Mouse (Mus musculus): ENCODE data around the gene Tcl1b5. TPM values are rescaled to one million over a fixed set of nuclear protein-coding genes. Genes with fewer than 3 reads are reported as not detected.
"Not testable (repeated sequence)": the region's sequence is repeated elsewhere in the genome, so short reads cannot be mapped to it uniquely, and the experiment has no call there.

The Tcl1b5 gene
- polyA plus RNA-seq, 1 experiment from 2014 or later, result not detected

- not testable (repeated sequence) for H3K4me3 ChIP-seq (ENCODE audit: inconsistent target); H3K79me2 ChIP-seq (ENCODE audit: inconsistent target); H3K36me3 ChIP-seq (ENCODE audit: inconsistent target); H3K27ac ChIP-seq
- 7% methylated on average over 3 of the region's 4 CpGs for WGBS (ENCODE audit: missing documents)
These were observed 5.0 kb downstream of the Tcl1b5 start for GRCm38 (mm10) chr12:105181040-105181644.

- not testable (repeated sequence) for H3K4me3 ChIP-seq (ENCODE audit: inconsistent target); H3K79me2 ChIP-seq (ENCODE audit: inconsistent target); H3K36me3 ChIP-seq (ENCODE audit: inconsistent target); H3K27ac ChIP-seq
- 36% methylated on average over 2 of the region's 2 CpGs for WGBS (ENCODE audit: missing documents)
These were observed 12.8 kb downstream of the Tcl1b5 start for GRCm38 (mm10) chr12:105188980-105189379.

- not testable (repeated sequence) for H3K79me2 ChIP-seq (ENCODE audit: inconsistent target)
- 96% methylated on average over 6 of the region's 6 CpGs for WGBS (ENCODE audit: missing documents)
These were observed 14.6 kb downstream of the Tcl1b5 start, which contains the start of gene Tcl1b3 for GRCm38 (mm10) chr12:105190743-105191142. TSS of gene Tcl1b3 (plus strand) at chr12:105191043.

GRCm38 (mm10) chr12:105199684-105200497, 23.7 kb downstream of the Tcl1b5 start:
- not testable (repeated sequence) for H3K36me3 ChIP-seq (ENCODE audit: inconsistent target); H3K79me2 ChIP-seq (ENCODE audit: inconsistent target); H3K27ac ChIP-seq; H3K4me3 ChIP-seq (ENCODE audit: inconsistent target)
- WGBS (ENCODE audit: missing documents), result 85% methylated on average over 7 of the region's 7 CpGs

More at GRCm38 (mm10) chr12:105190743-105191142, 14.6 kb downstream of the Tcl1b5 start, which contains the start of gene Tcl1b3:
- not testable (repeated sequence) for H3K27ac ChIP-seq; H3K4me3 ChIP-seq (ENCODE audit: inconsistent target); H3K36me3 ChIP-seq (ENCODE audit: inconsistent target)

- H3K27ac ChIP-seq; H3K36me3 ChIP-seq (ENCODE audit: inconsistent target); H3K4me3 ChIP-seq (ENCODE audit: inconsistent target); H3K79me2 ChIP-seq (ENCODE audit: inconsistent target): not testable (repeated sequence)
- WGBS (ENCODE audit: missing documents), result 100% methylated on average over 1 of the region's 1 CpGs
These were observed 25.5 kb downstream of the Tcl1b5 start, which contains the start of gene Tcl1b4 for GRCm38 (mm10) chr12:105201657-105202056. TSS of gene Tcl1b4 (plus strand) at chr12:105201957.

- H3K36me3 ChIP-seq (ENCODE audit: inconsistent target), result no peaks in the 10 kb centered on the region
- no peak overlapping the region for H3K4me3 ChIP-seq (ENCODE audit: inconsistent target)
- H3K79me2 ChIP-seq (ENCODE audit: inconsistent target), result no peaks in the 10 kb centered on the region
- 67% methylated on average over 1 of the region's 1 CpGs for WGBS (ENCODE audit: missing documents)
- H3K27ac ChIP-seq, result no peak overlapping the region
These were observed 30.9 kb downstream of the Tcl1b5 start for GRCm38 (mm10) chr12:105207071-105207470.

- no peak overlapping the region for H3K4me3 ChIP-seq (ENCODE audit: inconsistent target)
- H3K27ac ChIP-seq, result no peak overlapping the region
- H3K36me3 ChIP-seq (ENCODE audit: inconsistent target), result no peaks in the 10 kb centered on the region
- WGBS (ENCODE audit: missing documents), result 100% methylated on average over 1 of the region's 1 CpGs
- no peaks in the 10 kb centered on the region for H3K79me2 ChIP-seq (ENCODE audit: inconsistent target)
These were observed 32.3 kb downstream of the Tcl1b5 start for GRCm38 (mm10) chr12:105208441-105208840.

GRCm38 (mm10) chr12:105209231-105209630, 33.1 kb downstream of the Tcl1b5 start:
- 99% methylated on average over 7 of the region's 7 CpGs for WGBS (ENCODE audit: missing documents)
- Histone ChIP-seq H3K27ac (no peak overlapping the region), H3K4me3 (ENCODE audit: inconsistent target) (no peak overlapping the region), H3K36me3 (ENCODE audit: inconsistent target) (no peaks in the 10 kb centered on the region), H3K79me2 (ENCODE audit: inconsistent target) (no peaks in the 10 kb centered on the region)

- no peak overlapping the region for H3K4me3 ChIP-seq (ENCODE audit: inconsistent target)
- no peaks in the 10 kb centered on the region for H3K36me3 ChIP-seq (ENCODE audit: inconsistent target)
- 89% methylated on average over 7 of the region's 7 CpGs for WGBS (ENCODE audit: missing documents)
- no peaks in the 10 kb centered on the region for H3K79me2 ChIP-seq (ENCODE audit: inconsistent target)
- no peak overlapping the region for H3K27ac ChIP-seq
These were observed 41.1 kb downstream of the Tcl1b5 start for GRCm38 (mm10) chr12:105217101-105217760.

- Histone ChIP-seq H3K4me3 (ENCODE audit: inconsistent target) (no peak within 1 kb of the TSS), H3K79me2 (ENCODE audit: inconsistent target) (no peaks in the 10 kb centered on the region), H3K36me3 (ENCODE audit: inconsistent target) (no peaks in the 10 kb centered on the region), H3K27ac (no peak within 1 kb of the TSS)
- 91% methylated on average over 22 of the region's 22 CpGs for WGBS (ENCODE audit: missing documents)
These were observed 46.6 kb downstream of the Tcl1b5 start, which contains the start of gene Tcl1 for GRCm38 (mm10) chr12:105222601-105223319. TSS of gene Tcl1 (minus strand) at chr12:105222793.

GRCm38 (mm10) chr12:105224621-105225320, 48.6 kb downstream of the Tcl1b5 start:
- WGBS (ENCODE audit: missing documents), result 58% methylated on average over 16 of the region's 16 CpGs

More at GRCm38 (mm10) chr12:105224621-105225320, 48.6 kb downstream of the Tcl1b5 start:
- H3K27ac ChIP-seq, result no peak overlapping the region
- no peak overlapping the region for H3K4me3 ChIP-seq (ENCODE audit: inconsistent target)
- no peaks in the 10 kb centered on the region for H3K36me3 ChIP-seq (ENCODE audit: inconsistent target)
- H3K79me2 ChIP-seq (ENCODE audit: inconsistent target), result no peaks in the 10 kb centered on the region

Measured in macrophage (primary cell).